Mouse (Mus musculus) telencephalon, adult 2 months (tissue): ENCODE measurements around the gene Trim43a.
"Not testable (repeated sequence)": the region's sequence is repeated elsewhere in the genome, so short reads cannot be mapped to it uniquely, and the experiment has no call there.

Experiments used
- DNase-seq: peaks from one replicate; pipeline ENCODE4 v3.0.0-alpha.2; 2011; ENCODE audit warnings: low read depth, low spot score

Gene Trim43a

DNA sequence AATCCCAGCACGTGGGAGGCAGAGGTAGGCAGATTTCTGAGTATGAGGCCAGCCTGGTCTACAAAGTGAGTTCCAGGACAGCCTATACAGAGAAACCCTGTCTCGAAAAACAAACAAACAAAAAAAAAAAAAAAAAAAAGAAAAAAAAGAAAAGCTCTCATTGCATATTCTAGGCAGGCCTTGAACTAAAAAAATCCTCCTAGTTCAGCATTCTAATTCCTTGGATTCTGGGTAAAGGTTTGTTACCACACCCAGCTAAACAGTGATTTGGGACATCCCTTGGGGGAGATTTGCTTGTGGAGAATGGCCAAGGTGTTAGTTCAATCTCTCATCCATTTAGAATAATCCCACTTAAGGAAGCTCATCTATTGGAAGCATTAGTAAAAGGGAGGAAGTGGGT, at the start of gene Trim43a:
Gene Trim43a, plus strand, starts transcription at position 301 of the 400 bp plus-strand sequence.
- not testable (repeated sequence) for DNase-seq

- DNase-seq = no peak
These were observed 46.6 kb upstream of the Trim43a start for GRCm38 (mm10) chr9:88534093-88534492.

- DNase-seq = no peak
These were observed 41.0 kb upstream of the Trim43a start for GRCm38 (mm10) chr9:88539546-88540224.

GRCm38 (mm10) chr9:88542816-88543215, 37.9 kb upstream of the Trim43a start:
- DNase-seq = no peak

- DNase-seq = no peak
These were observed 35.2 kb upstream of the Trim43a start for GRCm38 (mm10) chr9:88545534-88545933.

GRCm38 (mm10) chr9:88546166-88546565, 34.5 kb upstream of the Trim43a start:
- DNase-seq = no peak

DNA sequence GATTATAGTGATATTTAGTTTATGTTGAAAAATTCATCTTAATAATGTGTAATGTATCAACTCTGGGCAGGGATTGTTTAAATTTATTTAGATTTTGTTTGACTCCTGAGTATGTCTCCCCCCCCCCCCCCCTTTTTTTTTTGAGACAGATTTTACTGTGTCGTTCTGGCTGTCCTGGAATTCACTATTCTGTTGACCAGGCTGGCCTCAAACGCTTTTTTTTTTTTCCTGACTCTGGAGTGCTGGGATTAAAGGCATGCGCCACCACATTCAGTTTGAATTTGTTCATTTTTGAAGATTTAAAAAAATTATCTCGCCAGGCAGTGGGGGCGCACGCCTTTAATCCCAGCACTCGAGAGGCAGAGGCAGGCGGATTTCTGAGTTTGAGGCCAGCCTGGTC, 34.0 kb upstream of the Trim43a start:
- DNase-seq = no peak

GRCm38 (mm10) chr9:88547270-88547669, 33.4 kb upstream of the Trim43a start:
- peak; percentile 45 for DNase-seq

DNA sequence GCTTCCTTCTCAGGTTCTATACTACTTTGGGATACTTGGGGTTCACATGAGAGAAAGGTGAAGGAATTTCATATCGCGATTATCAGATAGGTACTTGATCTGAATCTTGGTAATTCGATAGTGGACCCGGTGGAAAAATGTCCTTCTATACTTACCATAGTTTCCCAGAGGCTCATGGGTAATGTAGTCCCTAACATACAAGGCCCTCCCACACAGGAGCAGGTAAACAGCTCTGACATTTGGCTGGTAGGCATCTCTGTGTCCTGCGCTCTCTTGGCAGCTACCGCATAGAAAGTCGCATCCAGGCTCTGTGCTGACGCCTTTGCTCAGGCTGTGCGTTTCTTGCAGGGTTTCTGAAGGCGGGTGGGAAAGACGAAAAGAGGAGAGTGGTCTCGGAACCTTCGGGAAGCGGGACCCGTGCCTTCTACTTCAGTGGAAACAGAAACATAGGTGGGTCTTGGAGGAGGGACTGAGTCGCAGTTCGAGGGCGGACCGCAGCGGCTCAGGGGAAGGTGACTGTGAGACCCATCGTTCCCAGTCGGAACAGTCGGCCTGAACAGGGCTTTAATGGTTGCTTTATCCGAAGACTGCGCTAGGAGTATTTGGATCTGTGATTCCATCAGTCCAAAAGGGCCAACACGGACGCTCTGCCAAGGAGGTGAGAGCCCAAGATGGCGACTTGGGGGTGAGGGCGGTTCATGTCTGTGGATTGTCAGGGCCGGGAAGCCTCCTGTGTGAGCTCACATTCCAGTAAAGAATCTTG, 32.7 kb upstream of the Trim43a start, which contains the start of gene Zfp949:
Gene Zfp949, plus strand, starts transcription at position 170 of the 763 bp plus-strand sequence.
- DNase-seq = peak; percentile 95

DNA sequence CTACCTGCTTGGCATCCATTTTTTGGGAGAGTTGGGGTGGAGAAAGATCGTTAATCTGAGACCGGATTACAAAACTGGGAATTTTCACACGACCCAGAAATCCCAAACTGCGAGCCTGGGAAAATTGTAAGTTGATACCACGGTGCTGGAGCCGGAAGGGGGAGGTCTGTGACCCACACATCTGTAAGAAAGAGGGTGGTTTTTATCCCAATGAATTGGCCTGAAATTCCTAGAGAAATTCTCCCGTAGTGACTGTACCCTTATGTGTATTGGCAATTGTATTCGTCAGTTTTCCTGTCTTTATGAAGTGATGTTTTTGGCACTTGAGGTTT, 32.1 kb upstream of the Trim43a start:
- DNase-seq = no peak

DNA sequence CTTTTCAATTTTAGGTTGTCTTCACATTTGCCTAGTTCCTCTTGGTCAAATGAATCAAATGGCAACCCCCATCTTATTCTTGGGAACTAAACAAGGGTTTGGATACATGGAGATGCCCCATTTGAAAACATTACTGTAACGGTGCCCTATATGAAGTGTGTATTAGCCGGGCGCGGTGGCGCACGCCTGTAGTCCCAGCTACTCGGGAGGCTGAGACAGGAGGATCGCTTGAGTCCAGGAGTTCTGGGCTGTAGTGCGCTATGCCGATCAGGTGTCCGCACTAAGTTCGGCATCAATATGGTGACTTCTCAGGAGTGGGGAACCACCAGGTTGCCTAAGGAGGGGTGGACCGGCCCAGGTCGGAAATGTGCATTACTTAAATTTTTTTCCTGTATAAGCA, 27.6 kb upstream of the Trim43a start:
- no peak for DNase-seq

GRCm38 (mm10) chr9:88558146-88558545, 22.5 kb upstream of the Trim43a start:
- DNase-seq = no peak

DNA sequence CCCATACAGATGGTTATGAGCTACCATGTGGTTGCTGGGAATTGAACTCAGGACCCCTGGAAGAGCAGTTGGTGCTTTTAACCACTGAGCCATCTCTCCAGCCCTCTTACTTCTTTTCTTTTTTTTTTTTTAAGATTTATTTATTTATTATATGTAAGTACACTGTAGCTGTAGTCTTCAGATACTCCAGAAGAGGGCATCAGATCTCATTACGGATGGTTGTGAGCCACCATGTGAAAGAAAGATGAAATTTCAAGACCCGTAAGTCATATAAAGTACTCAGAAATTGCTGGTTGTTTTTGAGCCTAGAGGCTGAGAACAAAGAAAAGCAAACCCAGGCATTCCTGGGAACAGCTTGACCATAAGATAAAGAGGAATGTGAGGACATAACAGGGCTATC, 19.2 kb upstream of the Trim43a start:
- not testable (repeated sequence) for DNase-seq

- not testable (repeated sequence) for DNase-seq
These were observed 10.2 kb upstream of the Trim43a start for GRCm38 (mm10) chr9:88570471-88570870.

DNA sequence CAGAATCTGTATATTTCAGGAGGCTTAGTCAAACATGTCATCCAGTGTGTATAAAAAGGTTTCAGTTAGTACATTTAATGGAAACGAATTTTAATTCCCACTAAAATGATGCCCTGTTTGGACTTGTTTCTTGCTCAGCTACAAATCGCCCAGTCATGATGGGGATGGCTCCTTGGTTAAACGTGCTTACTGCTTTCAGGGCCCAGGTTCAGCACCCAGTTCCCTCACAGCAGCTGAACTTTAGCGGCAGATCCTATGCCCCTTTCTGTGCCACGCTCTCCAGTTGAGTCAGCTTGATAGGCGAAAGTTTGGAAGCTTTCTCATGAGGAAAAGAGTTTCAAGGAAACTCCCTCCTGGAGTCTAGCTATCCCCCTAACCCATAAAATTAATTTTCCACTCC, 13.0 kb downstream of the Trim43a start:
- not testable (repeated sequence) for DNase-seq

- peak; percentile 58 for DNase-seq
These were observed 18.8 kb downstream of the Trim43a start for GRCm38 (mm10) chr9:88599206-88600162.

GRCm38 (mm10) chr9:88625803-88626514, 45.3 kb downstream of the Trim43a start:
- DNase-seq = not testable (repeated sequence)

- DNase-seq = not testable (repeated sequence)
These were observed 57.4 kb downstream of the Trim43a start for GRCm38 (mm10) chr9:88638125-88638524.
